Mouse (Mus musculus) stomach, postnatal 0 days (tissue): ENCODE measurements around the gene Efna1. TPM values are rescaled to one million over a fixed set of nuclear protein-coding genes. Genes with fewer than 3 reads are reported as not detected.

Experiments
- ATAC-seq: fragments of 200-750 bp; cut with Nextera tagmentation; 2 replicates; pipeline ENCODE4 v1.8.0; 2017; ENCODE audit not compliant: low FRiP score, low TSS enrichment
- DNase-seq: peaks from one replicate; pipeline ENCODE4 v3.0.0-alpha.2; 2016; ENCODE audit warnings: low spot score
- H3K27ac ChIP-seq: fragments of 300-500 bp; sonication (generic); replicated peaks from 2 replicates; pipeline ENCODE4 v1.5.1; 2014; ENCODE audit warnings: mild to moderate bottlenecking, control low read depth
- H3K27me3 ChIP-seq: fragments of 300-500 bp; sonication (generic); 2 replicates; pipeline ENCODE4 v1.6.1; 2014; ENCODE audit warnings: low read length; ENCODE audit not compliant: control insufficient read depth, insufficient read depth
- H3K36me3 ChIP-seq: fragments of 300-500 bp; sonication (generic); 2 replicates; pipeline ENCODE4 v1.6.1; 2014; ENCODE audit warnings: low read length, mixed read lengths; ENCODE audit not compliant: control insufficient read depth, insufficient read depth
- H3K4me1 ChIP-seq: fragments of 300-500 bp; sonication (generic); replicated peaks from 2 replicates; pipeline ENCODE4 v1.6.1; 2014; ENCODE audit warnings: antibody characterized with exemption; ENCODE audit not compliant: control insufficient read depth, insufficient read depth
- H3K4me2 ChIP-seq: fragments of 300-500 bp; sonication (generic); replicated peaks from 2 replicates; pipeline ENCODE4 v1.6.1; 2014; ENCODE audit warnings: low read depth, mild to moderate bottlenecking, control low read depth, moderate library complexity
- H3K4me3 ChIP-seq: fragments of 300-500 bp; sonication (generic); 2 replicates; pipeline ENCODE4 v1.5.1; 2014; ENCODE audit warnings: low read depth, low read length, control low read depth
- H3K9ac ChIP-seq: fragments of 300-500 bp; sonication (generic); 2 replicates; pipeline ENCODE4 v1.6.1; 2014; ENCODE audit warnings: mild to moderate bottlenecking, low read length, control low read depth, mixed read lengths
- H3K9me3 ChIP-seq: fragments of 300-500 bp; sonication (generic); 2 replicates; pipeline ENCODE4 v1.6.1; 2016; ENCODE audit warnings: low read length; ENCODE audit not compliant: control insufficient read depth
- CTCF ChIP-seq: IDR thresholded peaks from 2 replicates; pipeline ENCODE4 v1.5.1; 2016; ENCODE audit warnings: antibody characterized with exemption, low read depth, mild to moderate bottlenecking, moderate library complexity
- EP300 ChIP-seq: optimal IDR thresholded peaks from 2 replicates; pipeline ENCODE3; 2016; ENCODE audit warnings: antibody characterized with exemption
- WGBS: fragments of 180-500 bp; shearing (Covaris S2); extraction: QIAGEN DNeasy Blood & Tissue Kit; methylation state at CpG from one replicate; pipeline ENCODE4 v1.1.7; 2014; 5-methylcytosine and 5-hydroxymethylcytosine counted together
- polyA plus RNA-seq: library from polyadenylated mRNA; unstranded; fragments of >200 nt; fragmentation: Nextera tagmentation; extraction: Ambion mirVana; gene quantifications from 2 replicates; pipeline ENCODE4 v1.2.1, GENCODE M21; 2015

Efna1 gene
- polyA plus RNA-seq, 1 experiment from 2014 or later: 36.6 TPM

DNA sequence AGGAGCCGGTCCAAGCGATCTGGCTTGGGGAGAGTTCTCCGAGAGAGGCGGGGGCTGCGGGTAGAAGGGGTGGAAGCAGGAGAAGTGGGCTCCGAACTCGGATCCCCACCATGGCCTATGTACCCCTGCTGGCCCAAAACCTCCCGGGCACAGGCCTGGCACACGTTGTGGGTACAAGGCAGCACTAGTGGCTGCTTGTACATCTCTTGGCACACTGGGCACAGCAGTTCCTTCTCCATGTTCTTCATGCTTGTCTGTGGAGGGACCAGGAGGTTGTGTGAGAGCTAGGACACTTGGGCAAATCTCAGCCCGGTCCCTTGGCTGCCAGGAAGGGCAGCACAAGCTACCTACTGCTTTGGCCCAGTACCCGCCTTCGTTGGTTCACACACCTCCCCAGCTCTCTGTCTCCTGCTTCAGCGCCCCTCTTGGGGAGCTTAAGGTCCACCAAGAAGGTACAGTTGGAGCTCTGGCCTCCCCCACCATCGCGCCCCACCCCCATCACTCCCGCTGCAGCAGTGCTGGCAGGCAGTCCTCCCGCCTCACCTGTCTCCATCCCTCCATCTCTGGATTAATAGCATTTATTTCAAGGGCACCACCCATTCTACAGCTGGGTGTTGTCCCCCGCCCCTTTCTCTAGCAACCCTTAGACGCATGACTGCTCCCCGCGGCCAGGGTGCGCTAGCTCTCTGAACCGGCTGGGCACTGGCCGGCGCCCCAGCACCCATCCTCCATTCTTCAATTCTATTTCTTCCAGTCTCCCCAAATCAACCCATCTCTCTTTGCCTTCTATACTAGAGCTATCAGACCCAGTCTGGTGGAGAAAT lies 36.6 kb downstream of the Efna1 start:
- Histone ChIP-seq H3K27ac (no peak overlapping the region), H3K27me3 (no peaks in the 10 kb centered on the region), H3K4me1 (peaks cover 4% of the 10 kb centered on the region; the same call in 1 of the 2 replicates), H3K9ac (no peak overlapping the region), H3K4me2 (peak overlapping the region; percentile 90), H3K9me3 (no peaks in the 10 kb centered on the region), H3K36me3 (no peaks in the 10 kb centered on the region), H3K4me3 (peak overlapping the region; percentile 58)
- TF ChIP-seq CTCF: peak; percentile 54
- TF ChIP-seq EP300: no peak
- peak; percentile 33 for ATAC-seq
- WGBS: 20% methylated on average over 25 of the region's 25 CpGs
- peak; percentile 58 for DNase-seq

DNA sequence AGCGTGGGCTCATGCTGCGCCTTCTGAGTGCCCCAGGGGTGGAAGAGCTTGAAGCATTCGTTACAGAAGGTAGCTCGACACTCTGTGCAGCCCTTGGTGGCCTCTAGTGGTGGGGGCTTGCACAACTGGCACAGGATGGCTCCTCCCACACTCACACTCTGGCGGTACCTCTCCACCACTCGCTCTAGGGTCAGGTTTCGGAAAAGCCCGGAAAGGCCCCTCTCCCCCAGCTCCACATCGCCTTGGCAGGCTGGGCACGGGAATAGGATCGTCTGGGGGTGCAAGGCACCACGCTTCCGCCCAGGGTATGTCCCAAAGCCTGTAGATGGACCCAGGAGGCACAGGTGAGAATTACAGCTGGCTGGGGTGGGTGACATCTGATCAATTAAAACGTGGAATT lies 37.3 kb downstream of the Efna1 start:
- H3K4me2 ChIP-seq: no peak overlapping the region
- DNase-seq (peak; percentile 83), ATAC-seq (peak; percentile 48)
- H3K4me1 ChIP-seq: peaks cover 4% of the 10 kb centered on the region; the same call in 1 of the 2 replicates
- WGBS: 25% methylated on average over 14 of the region's 14 CpGs
- H3K36me3 ChIP-seq: no peaks in the 10 kb centered on the region
- no peaks in the 10 kb centered on the region for H3K27me3 ChIP-seq
- no peak overlapping the region for H3K4me3 ChIP-seq
- no peaks in the 10 kb centered on the region for H3K9me3 ChIP-seq
- H3K9ac ChIP-seq: peak overlapping the region; percentile 8; the same call in 1 of the 2 replicates
- TF ChIP-seq CTCF: peak; percentile 68
- no peak for TF ChIP-seq EP300
- H3K27ac ChIP-seq: no peak overlapping the region

DNA sequence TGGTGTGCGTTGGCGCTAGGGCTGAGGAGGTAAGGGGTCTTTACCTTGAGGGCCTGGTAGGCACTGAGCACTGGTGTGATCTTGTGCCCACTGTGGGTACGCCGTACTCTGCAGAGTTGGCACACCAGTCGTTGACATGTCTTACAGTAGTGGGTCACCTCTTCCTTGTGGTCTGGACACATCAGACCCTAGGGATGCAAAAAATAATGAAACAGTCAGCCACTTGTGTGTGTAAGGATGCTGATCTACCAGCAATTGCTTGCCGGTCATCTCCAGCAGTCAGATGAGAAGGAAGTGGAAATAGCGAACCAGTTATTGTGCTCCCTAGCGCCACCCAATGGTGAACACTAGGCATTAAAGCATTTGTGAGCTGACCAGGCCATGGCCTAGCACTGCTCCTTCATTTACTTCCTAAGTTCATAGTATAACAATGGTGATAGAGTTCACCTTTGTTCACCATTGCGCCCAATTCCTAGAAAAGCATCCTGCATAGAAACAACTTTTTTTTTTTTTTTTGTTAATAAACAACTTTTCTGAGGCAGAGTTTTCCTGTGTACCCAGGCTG lies 38.5 kb downstream of the Efna1 start:
- WGBS: 67% methylated on average over 9 of the region's 9 CpGs

DNA sequence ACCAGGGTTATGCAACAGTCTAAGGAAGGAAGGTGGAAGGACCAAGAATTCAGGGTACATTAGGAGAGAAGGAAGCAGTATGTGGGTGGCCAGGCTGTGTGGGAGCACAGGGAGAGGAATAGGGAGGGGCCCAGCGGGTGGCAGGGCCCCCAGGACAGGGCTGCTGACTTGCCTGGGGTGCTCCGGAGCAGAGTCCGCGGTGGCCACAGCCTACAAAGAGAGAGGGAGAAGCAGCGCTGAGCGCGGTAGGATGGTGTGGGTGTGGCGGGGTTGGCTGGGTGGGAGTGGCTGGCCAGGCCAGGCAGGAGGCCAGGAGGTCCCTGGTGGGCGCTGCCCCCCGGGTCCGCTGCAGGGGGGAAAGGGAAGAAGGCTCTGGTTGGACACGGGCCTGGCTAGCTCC lies 42.4 kb downstream of the Efna1 start:
- Histone ChIP-seq H3K27ac (peak overlapping the region; percentile 18; the same call in 1 of the 2 replicates), H3K4me3 (no peak overlapping the region), H3K36me3 (no peaks in the 10 kb centered on the region), H3K4me2 (0 out of 2 replicates have a peak overlapping the region, but pooled peaks have one; percentile 3), H3K9ac (no peak overlapping the region), H3K27me3 (no peaks in the 10 kb centered on the region), H3K4me1 (no peaks in the 10 kb centered on the region), H3K9me3 (no peaks in the 10 kb centered on the region)
- WGBS: 43% methylated on average over 9 of the region's 12 CpGs
- peak; percentile 12; the same call in 1 of the 2 replicates for ATAC-seq
- no peak for TF ChIP-seq EP300
- no peak for TF ChIP-seq CTCF
- peak; percentile 75 for DNase-seq

More for the DNA sequence above, 38.5 kb downstream of the Efna1 start:
- DNase-seq (peak; percentile 84), ATAC-seq (peak; percentile 25)
- peaks cover 4% of the 10 kb centered on the region; the same call in 1 of the 2 replicates for H3K4me1 ChIP-seq
- TF ChIP-seq EP300 (no peak), CTCF (peak; percentile 86)
- no peak overlapping the region for H3K4me3 ChIP-seq
- H3K9ac ChIP-seq: no peak overlapping the region
- H3K4me2 ChIP-seq: no peak overlapping the region
- H3K27me3 ChIP-seq: no peaks in the 10 kb centered on the region
- H3K9me3 ChIP-seq: no peaks in the 10 kb centered on the region
- H3K36me3 ChIP-seq: no peaks in the 10 kb centered on the region
- no peak overlapping the region for H3K27ac ChIP-seq

DNA sequence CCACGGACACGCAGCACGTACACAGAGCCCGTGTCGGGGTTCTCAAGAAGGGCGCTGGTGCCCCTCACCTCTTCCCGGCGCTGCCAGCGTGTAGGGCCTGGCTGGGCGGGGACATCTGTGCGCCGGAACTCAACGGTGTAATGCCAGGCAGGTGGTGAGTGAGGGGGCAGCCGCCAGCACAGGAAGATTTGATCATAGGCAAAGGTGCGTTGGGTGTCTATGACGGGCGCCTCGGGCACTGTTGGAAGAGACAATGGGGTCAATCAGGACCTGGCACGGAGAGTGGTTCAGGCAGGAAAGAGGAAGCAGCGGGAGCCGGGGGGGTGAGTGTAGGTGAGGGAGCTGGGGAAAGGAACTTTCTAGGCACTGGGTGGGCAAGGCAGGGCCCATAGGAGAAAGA lies 43.3 kb downstream of the Efna1 start:
- no peak overlapping the region for H3K4me2 ChIP-seq
- no peak for TF ChIP-seq CTCF
- TF ChIP-seq EP300: no peak
- no peaks in the 10 kb centered on the region for H3K4me1 ChIP-seq
- H3K9me3 ChIP-seq: no peaks in the 10 kb centered on the region
- DNase-seq (peak; percentile 55), ATAC-seq (no peak)
- WGBS: 78% methylated on average over 21 of the region's 21 CpGs
- no peaks in the 10 kb centered on the region for H3K36me3 ChIP-seq
- no peak overlapping the region for H3K9ac ChIP-seq
- no peak overlapping the region for H3K4me3 ChIP-seq
- no peaks in the 10 kb centered on the region for H3K27me3 ChIP-seq
- no peak overlapping the region for H3K27ac ChIP-seq

DNA sequence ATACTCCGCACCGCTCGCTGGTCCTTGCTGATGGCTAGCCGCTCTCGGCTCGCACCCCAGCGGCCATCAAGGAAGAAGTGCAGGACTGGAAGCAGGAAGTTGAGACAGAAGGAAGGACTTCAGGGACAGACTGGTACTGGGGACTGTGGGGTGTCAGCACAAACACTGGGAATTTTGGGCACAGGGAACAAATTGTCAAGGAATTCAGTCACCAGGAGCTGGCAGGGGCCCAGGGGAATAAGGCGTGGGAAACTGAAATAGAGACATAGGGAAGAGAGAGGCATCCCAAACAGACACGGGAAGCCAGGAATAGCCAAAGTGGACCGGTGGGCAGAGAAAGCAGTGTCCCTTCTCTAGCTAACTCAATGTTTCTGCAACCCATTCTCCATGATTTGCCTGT lies 44.4 kb downstream of the Efna1 start:
- no peak overlapping the region; the same call in 1 of the 2 replicates for H3K9ac ChIP-seq
- H3K36me3 ChIP-seq: no peaks in the 10 kb centered on the region
- no peaks in the 10 kb centered on the region for H3K27me3 ChIP-seq
- no peak overlapping the region for H3K4me3 ChIP-seq
- ATAC-seq (no peak), DNase-seq (no peak)
- no peak overlapping the region for H3K27ac ChIP-seq
- 87% methylated on average over 9 of the region's 10 CpGs for WGBS
- no peaks in the 10 kb centered on the region for H3K9me3 ChIP-seq
- H3K4me1 ChIP-seq: no peaks in the 10 kb centered on the region
- TF ChIP-seq CTCF: no peak
- no peak for TF ChIP-seq EP300
- no peak overlapping the region for H3K4me2 ChIP-seq
